Mouse (Mus musculus) olfactory bulb, adult 2 months (tissue): ENCODE results near the gene Tmem150c.

ENCODE experiments used
- CTCF ChIP-seq: fragments of 200-500 bp; IDR thresholded peaks from 2 replicates; pipeline ENCODE4 v1.5.1; 2012; ENCODE audit warnings: low read depth, mild to moderate bottlenecking, low read length, moderate library complexity; ENCODE audit not compliant: insufficient read depth
- POLR2A ChIP-seq: fragments of 200-500 bp; IDR thresholded peaks from 2 replicates; pipeline ENCODE4 v1.6.1; 2012; ENCODE audit warnings: mild to moderate bottlenecking, low read depth, low read length, moderate library complexity; ENCODE audit not compliant: insufficient read depth

DNA sequence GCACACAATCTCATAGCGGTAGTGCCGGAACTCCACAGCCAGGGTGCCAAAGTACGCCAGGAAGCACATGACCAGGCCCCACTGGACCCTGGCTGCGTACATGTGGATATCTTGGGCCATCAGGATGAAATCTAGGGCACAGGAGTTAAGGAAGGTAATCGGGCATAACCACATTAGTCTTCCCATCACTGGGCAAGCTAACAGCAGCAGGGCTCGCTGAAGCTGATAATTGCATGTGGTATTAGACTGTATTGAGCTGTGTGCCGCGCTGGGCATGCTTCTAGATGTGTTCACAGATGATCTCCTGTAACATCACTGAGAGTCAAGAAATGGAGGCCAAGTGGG is 79.7 kb downstream of the Tmem150c start:
- TF ChIP-seq CTCF (no peak), POLR2A (no peak)
